Mouse (Mus musculus) right cerebral cortex, postnatal 14 days (tissue): ENCODE results near the gene Aqp2.

Experiments used
- DNase-seq: peaks from one replicate; pipeline ENCODE4 v3.0.0; 2022

The Aqp2 gene

GRCm38 (mm10) chr15:99590429-99591084 lies 11.7 kb downstream of the Aqp2 start, which contains the start of gene Aqp5:
Gene Aqp5 (plus strand): TSS chr15:99590782.
- no peak for DNase-seq

- DNase-seq = no peak
Observed at GRCm38 (mm10) chr15:99592177-99592576, 13.3 kb downstream of the Aqp2 start.

- no peak for DNase-seq
Observed at GRCm38 (mm10) chr15:99592877-99593276, 14.0 kb downstream of the Aqp2 start.

GRCm38 (mm10) chr15:99594951-99595350 lies 16.1 kb downstream of the Aqp2 start:
- DNase-seq = no peak

- DNase-seq = peak; percentile 86
Observed at GRCm38 (mm10) chr15:99596056-99596687, 17.3 kb downstream of the Aqp2 start.

- DNase-seq = no peak
Observed at GRCm38 (mm10) chr15:99596841-99597240, 18.0 kb downstream of the Aqp2 start.

GRCm38 (mm10) chr15:99597596-99597995 lies 18.7 kb downstream of the Aqp2 start:
- no peak for DNase-seq

GRCm38 (mm10) chr15:99599245-99600070 lies 20.6 kb downstream of the Aqp2 start:
- DNase-seq = no peak

- no peak for DNase-seq
Observed at GRCm38 (mm10) chr15:99600986-99601822, 22.3 kb downstream of the Aqp2 start, which contains the start of gene Aqp6. Gene Aqp6 (plus strand): TSS chr15:99601400.

GRCm38 (mm10) chr15:99601823-99602120 lies 22.9 kb downstream of the Aqp2 start:
- no peak for DNase-seq

GRCm38 (mm10) chr15:99602206-99602820 lies 23.5 kb downstream of the Aqp2 start:
- DNase-seq = no peak

GRCm38 (mm10) chr15:99603216-99603615 lies 24.4 kb downstream of the Aqp2 start:
- no peak for DNase-seq

GRCm38 (mm10) chr15:99605595-99605994 lies 26.7 kb downstream of the Aqp2 start:
- no peak for DNase-seq

- no peak for DNase-seq
Observed at GRCm38 (mm10) chr15:99606515-99606914, 27.7 kb downstream of the Aqp2 start.

- no peak for DNase-seq
Observed at GRCm38 (mm10) chr15:99607388-99608113, 28.7 kb downstream of the Aqp2 start.

- DNase-seq = no peak
Observed at GRCm38 (mm10) chr15:99608382-99609125, 29.7 kb downstream of the Aqp2 start.

GRCm38 (mm10) chr15:99611563-99611962 lies 32.7 kb downstream of the Aqp2 start:
- DNase-seq = no peak

GRCm38 (mm10) chr15:99614273-99614672 lies 35.4 kb downstream of the Aqp2 start:
- no peak for DNase-seq

- no peak for DNase-seq
Observed at GRCm38 (mm10) chr15:99614753-99615152, 35.9 kb downstream of the Aqp2 start.

- no peak for DNase-seq
Observed at GRCm38 (mm10) chr15:99615246-99615645, 36.4 kb downstream of the Aqp2 start.

- no peak for DNase-seq
Observed at GRCm38 (mm10) chr15:99618595-99618994, 39.7 kb downstream of the Aqp2 start.
